Mouse (Mus musculus) MEL (cell line): Measurements from ENCODE around the gene Uso1.

ENCODE experiments used
- CTCF ChIP-seq, 3 experiments: IDR thresholded peaks in 2 of 3; conservative IDR thresholded peaks in 1 of 3; 2 replicates each; pipeline ENCODE4 v1.5.1; 2011 to 2012; ENCODE audit warnings: low read length in 3 of 3, low read depth in 2 of 3, mild to moderate bottlenecking in 2 of 3, improper control_type of control experiment in 1 of 3, inconsistent platforms in 1 of 3, mixed read lengths in 1 of 3, moderate library complexity in 1 of 3; ENCODE audit not compliant: control insufficient read depth in 1 of 3, insufficient read depth in 1 of 3, poor library complexity in 1 of 3, severe bottlenecking in 1 of 3
- GATA1 ChIP-seq: IDR thresholded peaks from 2 replicates; pipeline ENCODE4 v1.6.1; 2011; ENCODE audit warnings: low read depth, low read length, improper control_type of control experiment
- JUND ChIP-seq: IDR thresholded peaks from 2 replicates; pipeline ENCODE4 v1.6.1; 2011; ENCODE audit warnings: low read depth, mild to moderate bottlenecking, improper control_type of control experiment, low read length
- MEF2A ChIP-seq: IDR thresholded peaks from 2 replicates; pipeline ENCODE4 v1.6.1; 2014; ENCODE audit warnings: low read depth, mild to moderate bottlenecking, inconsistent platforms, low read length, improper control_type of control experiment; ENCODE audit not compliant: poor library complexity, insufficient replicate concordance, severe bottlenecking; ENCODE audit errors: extremely low read depth
- POLR2A ChIP-seq, 2 experiments: IDR thresholded peaks; 2 replicates each; pipeline ENCODE4 v1.6.1; 2011 to 2012; ENCODE audit warnings: low read length in 2 of 2, mild to moderate bottlenecking in 2 of 2, control low read depth in 1 of 2, improper control_type of control experiment in 1 of 2, low read depth in 1 of 2, moderate library complexity in 1 of 2; ENCODE audit not compliant: control insufficient read depth in 1 of 2, insufficient read depth in 1 of 2, poor library complexity in 1 of 2
- TCF12 ChIP-seq: IDR thresholded peaks from 2 replicates; pipeline ENCODE4 v1.6.1; 2014; ENCODE audit warnings: low read depth, mild to moderate bottlenecking, inconsistent platforms, low read length, improper control_type of control experiment, moderate library complexity
- USF2 ChIP-seq, 2 experiments: IDR thresholded peaks; 2 replicates each; pipeline ENCODE4 v1.6.1; 2011 to 2012; ENCODE audit warnings: improper control_type of control experiment in 2 of 2, low read length in 2 of 2, borderline replicate concordance in 1 of 2, inconsistent platforms in 1 of 2, low read depth in 1 of 2, mild to moderate bottlenecking in 1 of 2; ENCODE audit not compliant: insufficient read depth in 1 of 2

- TF ChIP-seq POLR2A (IDR thresholded peaks at IDR 0.05; ENCODE audit: control insufficient read depth in 1 of 2, insufficient read depth in 1 of 2, low read depth in 1 of 2, low read length in 2 of 2, poor library complexity in 1 of 2): no peak
- no peak for TF ChIP-seq JUND
- TF ChIP-seq MEF2A: no peak
- TF ChIP-seq TCF12: no peak
- no peak for TF ChIP-seq CTCF (IDR thresholded peaks at IDR 0.05 in 2 of 3, conservative IDR thresholded peaks at IDR 0.05 in 1 of 3; ENCODE audit: control insufficient read depth in 1 of 3, insufficient read depth in 1 of 3, low read depth in 2 of 3, low read length in 3 of 3, poor library complexity in 1 of 3, severe bottlenecking in 1 of 3)
- no peak for TF ChIP-seq GATA1
- no peak for TF ChIP-seq USF2 (IDR thresholded peaks at IDR 0.05; ENCODE audit: borderline replicate concordance in 1 of 2, insufficient read depth in 1 of 2, low read depth in 1 of 2, low read length in 2 of 2)
Observed at GRCm38 (mm10) chr5:92103062-92103461, 34.7 kb upstream of the Uso1 start.
